Mouse (Mus musculus) spleen, adult 2 months (tissue): ENCODE measurements around the gene Nfia.

Source experiments
- CTCF ChIP-seq: fragments of 200-500 bp; IDR thresholded peaks from 2 replicates; pipeline ENCODE4 v1.5.1; 2011; ENCODE audit warnings: mild to moderate bottlenecking, inconsistent platforms; ENCODE audit not compliant: insufficient read depth, insufficient read length, insufficient replicate concordance; ENCODE audit errors: extremely low read depth
- POLR2A ChIP-seq: fragments of 200-500 bp; IDR thresholded peaks from 2 replicates; pipeline ENCODE4 v1.6.1; 2011; ENCODE audit warnings: low read depth, low read length, inconsistent platforms

GRCm38 (mm10) chr4:97764616-97765015, 7.9 kb upstream of the Nfia start:
- TF ChIP-seq POLR2A: no peak
- no peak for TF ChIP-seq CTCF
